Mouse (Mus musculus): ENCODE measurements around the gene Adgra3.
A peak's percentile ranks its signal among the peaks of the same experiment; 100 is the strongest.

Adgra3 gene

DNA sequence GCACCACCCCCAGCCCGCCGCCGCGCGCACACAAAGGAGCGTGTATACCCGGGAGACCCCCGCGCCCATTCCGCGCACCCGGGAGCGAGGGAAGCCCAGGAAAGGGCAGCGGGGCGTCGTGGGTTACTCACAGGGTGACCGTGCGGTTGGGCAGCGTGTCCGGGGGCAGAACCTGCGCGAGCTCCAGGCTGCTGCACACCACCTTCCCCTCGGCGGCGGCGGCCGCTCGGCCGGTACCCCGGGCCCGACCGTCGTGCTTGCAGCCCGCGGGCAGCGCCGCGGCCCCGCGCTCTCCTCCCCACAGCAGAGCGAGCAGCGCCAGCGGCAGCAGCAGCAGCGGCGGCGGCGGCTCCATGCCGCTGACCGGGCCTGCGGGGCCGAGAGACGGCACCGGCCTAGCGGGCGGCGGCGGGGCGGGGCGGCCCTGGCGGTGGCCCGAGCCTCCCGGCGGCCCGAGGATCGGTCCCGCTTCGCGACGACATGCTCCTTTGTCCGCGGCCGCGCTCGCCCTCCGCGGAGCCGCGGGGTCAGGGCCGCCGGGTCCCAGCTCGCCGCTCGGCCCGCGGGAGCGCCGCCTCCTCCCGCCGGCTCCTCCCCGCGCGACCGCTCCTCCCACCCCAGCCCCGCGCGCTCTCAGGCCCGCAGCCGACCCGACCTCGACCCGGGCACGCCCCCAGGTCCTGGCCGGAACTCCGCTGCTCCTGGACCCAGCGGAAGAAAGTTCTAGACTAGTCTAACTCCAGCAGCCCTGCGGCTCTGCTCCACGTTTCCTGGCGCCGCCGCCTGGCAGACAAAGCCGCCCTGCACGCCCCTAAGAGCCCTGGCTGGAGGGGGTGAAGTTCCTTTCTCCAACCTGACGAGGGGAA is at the start of gene Adgra3:
Gene Adgra3 (minus strand): TSS at position 586 of the 866 bp plus-strand sequence.
- peak; percentile 31 for DNase-seq

DNA sequence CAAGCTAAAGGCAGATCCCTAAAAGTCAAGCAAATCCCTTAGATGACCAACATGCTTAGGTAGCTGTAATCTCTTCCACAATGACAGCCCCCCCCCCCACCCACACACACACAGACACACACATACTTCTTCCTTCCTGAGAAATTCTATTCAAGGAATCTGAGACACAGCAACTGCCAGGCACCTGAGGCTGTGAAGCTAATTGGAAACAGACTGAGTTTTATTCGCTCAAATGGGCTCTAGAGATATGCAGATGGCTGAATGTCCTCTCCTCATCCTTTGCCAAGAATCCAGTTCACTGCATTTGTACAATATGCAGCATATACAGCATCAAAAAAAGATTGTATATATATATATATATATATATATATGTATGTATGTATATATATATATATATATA is 24.6 kb upstream of the Adgra3 start:
- DNase-seq, result peak; percentile 6

DNA sequence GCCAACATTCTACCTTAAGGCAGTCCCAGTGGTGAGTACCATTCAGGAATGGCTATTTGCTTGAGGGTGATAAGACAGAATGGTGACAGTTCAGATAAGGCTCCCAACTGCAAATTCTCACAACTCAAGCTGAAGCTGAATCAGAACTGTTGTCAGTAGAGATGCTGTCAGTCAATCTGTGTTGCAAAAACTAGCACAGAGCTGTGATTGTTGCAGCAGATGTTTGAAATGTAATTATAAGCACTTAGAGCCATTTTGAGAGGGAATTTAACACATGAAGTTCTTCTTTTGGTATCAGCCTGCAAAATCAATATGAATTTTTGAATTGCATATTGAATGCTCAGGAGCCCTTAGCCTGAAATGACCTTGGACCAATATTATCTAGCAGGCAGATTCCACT is 15.4 kb upstream of the Adgra3 start:
- peak; percentile 35 for DNase-seq

GRCm38 (mm10) chr5:50064236-50064635 is 5.4 kb upstream of the Adgra3 start:
- no peak for DNase-seq

DNA sequence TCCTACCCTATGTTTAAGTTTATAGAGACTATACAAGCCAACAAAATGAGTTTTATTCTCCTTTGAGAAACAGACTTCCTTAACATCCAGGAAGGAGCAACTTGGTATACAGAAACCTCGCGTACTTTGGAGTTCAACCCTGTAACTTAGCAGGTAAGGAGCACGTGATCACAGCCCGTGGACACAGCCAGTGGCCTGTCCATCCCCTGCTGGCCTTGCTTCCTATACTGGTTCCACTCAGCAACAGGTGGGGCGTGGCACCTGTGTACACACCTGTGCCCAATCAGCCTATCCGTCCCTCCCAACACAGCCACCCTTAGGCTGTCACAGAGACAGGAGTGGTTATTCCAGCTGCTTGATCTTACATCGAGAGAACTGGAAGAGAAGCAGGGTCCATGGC is 780 bp upstream of the Adgra3 start:
- no peak for DNase-seq

DNA sequence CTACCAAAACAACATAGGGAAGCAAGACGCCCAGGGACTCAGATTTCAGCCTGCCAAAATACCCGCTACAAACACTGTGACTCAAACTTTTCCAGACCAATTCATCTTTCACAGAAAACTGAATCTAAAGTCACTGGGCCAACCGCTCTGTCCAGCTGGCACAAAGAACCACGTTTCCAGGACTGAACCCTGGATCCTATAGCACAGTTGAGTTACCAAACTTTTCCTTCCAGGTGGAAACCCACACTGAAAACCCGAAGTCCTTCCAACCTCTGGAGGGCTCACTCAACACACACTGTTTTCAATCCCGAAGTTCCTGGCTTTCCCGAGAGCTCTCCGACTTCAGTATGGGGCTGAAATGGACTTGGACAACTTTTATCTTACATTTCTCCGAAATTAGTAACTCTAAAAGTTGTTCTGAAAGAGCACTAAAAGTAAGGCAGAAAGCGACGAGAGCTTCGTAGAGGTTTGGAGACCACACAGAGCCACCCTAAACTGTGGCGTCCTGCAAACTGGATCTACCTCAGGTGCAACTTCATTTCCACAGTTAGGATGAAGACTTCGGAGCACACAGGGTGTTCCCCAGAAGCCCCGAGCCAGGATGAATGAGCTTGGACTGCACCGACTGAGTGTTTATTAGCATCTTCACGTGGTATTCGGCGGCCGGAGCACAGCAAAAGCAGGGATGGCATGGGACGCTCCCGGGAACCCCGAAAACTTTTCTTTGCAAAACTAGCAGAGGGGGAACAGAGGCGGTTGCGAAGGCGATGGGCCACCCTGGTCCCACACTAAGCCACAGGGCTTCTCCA is 990 bp downstream of the Adgra3 start:
- DNase-seq, result no peak

- no peak for DNase-seq
These were observed 6.3 kb downstream of the Adgra3 start for GRCm38 (mm10) chr5:50052456-50052855.

DNA sequence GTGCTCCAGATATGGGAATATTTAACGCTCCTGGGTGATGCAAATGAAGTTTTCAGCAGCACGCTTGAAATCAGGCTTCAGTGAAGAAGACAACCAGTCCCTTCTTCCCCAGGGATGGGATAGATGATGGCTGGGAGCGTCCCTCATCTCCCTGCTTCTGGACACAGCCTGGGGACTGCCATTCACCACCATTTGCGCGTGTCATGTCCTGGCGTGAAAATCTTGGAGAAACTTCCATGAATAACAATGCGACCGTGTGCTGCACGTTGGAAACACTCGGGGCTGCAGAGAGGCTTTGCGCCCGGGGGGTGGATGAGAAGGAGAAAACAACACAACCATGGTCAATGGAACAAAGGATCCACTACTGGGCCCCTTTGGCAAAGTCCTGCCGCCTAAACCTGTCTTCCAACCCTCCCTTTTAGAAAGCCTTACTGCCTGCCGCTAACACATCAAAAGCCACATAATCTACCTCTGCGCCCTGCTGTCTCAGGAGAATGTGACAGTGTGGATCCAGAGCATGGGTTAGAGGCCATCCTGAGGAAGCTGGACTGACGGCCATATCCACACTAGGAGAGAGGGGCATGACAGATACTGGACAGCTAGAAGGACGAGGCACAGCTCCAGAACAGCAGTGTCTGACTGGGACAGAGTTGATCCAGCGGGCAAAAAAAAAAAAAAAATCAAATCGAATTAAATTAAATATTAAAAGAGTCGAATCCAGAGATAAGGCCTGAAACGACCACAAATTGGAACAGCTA is 8.0 kb downstream of the Adgra3 start:
- no peak for DNase-seq

GRCm38 (mm10) chr5:50050037-50050436 is 8.8 kb downstream of the Adgra3 start:
- no peak for DNase-seq

DNA sequence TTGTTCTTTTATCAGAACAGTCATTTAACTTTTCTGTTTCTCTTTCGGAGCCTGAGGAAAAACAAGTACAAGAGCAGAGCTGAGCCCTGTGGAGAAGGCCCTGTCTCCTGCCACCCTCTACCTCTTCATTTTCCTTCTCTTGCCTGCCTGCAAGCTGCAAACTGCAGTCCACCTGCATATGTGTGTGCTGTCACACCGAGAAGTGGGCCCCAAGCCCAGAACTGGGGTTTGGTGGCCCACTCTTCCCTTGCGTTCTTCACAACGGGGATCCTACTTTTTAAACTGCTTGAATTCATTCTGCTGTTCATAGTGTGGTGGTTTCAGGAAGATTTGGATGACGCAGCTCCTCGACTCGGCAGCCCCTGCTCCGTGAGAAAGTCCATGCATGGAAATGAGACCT is 9.3 kb downstream of the Adgra3 start:
- no peak for DNase-seq

GRCm38 (mm10) chr5:50048960-50049359 is 9.8 kb downstream of the Adgra3 start:
- DNase-seq, result no peak

DNA sequence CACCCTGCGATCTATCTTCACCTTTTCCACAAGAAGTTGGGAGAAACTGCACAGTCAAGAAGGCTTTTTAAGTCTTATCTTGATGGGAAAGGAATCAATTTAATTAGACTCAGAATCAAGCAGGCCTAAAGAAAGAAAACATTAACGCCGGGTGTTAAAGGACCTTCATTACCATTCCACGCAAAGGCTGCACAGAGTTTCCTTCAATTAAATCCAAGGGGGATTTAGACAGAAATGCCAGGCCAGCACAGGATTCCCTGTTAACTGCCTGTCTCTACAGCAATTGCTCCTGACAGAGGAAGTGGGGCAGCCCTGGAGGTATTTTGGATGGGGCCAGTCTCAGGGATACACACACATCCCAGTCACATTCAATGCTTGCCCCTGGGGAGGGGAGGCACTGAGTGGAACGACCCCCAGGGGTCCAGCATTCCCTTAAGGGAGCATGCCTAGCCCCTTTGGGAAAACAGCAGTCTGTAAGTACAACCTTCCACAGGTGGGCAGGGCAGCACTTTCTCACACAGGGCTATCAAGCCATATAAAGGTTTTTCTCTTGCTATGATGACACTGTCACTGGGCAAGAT is 10.4 kb downstream of the Adgra3 start:
- no peak for DNase-seq

DNA sequence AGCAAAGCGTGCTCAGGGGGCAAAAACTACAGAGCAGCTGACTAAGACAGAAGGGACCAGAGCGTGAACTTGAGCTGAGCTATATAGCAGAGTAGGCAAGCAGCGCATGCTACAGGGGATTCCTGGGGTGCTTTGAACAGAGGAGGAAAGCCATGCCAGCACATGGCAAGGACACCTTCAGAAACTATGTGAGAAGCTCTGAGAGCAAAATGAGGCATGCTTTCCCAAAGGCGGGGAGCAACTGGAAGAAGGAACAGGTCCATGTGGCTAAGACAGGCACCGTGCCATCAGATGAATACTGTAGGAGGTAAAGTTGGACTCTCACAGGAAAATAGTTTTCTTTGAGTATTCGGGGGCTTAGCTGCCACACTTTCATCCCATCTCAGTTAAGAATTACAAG is 13.6 kb downstream of the Adgra3 start:
- DNase-seq, result no peak

- DNase-seq, result no peak
These were observed 15.1 kb downstream of the Adgra3 start for GRCm38 (mm10) chr5:50043677-50044076.

- no peak for DNase-seq
These were observed 16.4 kb downstream of the Adgra3 start for GRCm38 (mm10) chr5:50042274-50042943.

- no peak for DNase-seq
These were observed 19.3 kb downstream of the Adgra3 start for GRCm38 (mm10) chr5:50039521-50039920.

DNA sequence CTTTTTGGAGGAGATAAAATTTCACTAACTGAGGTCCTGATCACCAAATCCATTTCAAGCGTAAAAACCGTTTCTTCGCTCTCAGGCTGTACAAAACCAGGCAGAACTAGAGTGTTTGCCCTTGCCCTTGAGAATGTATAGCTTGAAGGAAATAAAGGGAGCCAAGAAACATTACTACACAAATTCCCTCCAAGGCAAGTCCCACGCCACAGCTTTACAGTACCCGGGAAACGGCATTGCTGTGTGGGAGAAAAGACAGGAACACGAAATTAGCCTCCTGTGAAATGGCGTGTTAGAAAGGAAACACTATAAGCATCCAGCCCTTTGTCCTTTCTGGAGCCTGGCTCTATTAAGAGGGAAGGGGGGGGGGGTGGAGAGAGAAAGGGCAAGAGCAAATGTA is 21.1 kb downstream of the Adgra3 start:
- DNase-seq, result no peak

GRCm38 (mm10) chr5:50034900-50035514 is 23.8 kb downstream of the Adgra3 start:
- no peak for DNase-seq

DNA sequence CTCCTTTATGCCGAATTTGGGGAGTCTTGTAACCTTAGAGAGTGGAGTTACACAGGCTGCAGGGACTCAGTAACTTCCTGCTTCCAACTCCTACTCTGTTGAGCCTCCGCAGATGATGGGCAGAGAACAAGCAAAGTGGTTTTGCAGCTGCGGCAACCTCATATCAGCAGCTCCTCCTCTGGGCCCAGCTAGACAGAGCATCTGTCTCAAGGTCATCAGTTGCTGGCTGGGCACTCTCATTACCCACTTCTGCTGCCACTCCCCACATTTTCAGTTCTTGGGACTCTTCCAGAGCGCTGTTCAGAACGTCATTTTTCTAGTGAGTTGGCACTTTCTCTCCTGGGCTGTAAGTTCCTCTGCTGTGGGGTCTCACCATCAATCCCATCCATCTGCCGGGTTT is 24.6 kb downstream of the Adgra3 start:
- DNase-seq, result no peak

DNA sequence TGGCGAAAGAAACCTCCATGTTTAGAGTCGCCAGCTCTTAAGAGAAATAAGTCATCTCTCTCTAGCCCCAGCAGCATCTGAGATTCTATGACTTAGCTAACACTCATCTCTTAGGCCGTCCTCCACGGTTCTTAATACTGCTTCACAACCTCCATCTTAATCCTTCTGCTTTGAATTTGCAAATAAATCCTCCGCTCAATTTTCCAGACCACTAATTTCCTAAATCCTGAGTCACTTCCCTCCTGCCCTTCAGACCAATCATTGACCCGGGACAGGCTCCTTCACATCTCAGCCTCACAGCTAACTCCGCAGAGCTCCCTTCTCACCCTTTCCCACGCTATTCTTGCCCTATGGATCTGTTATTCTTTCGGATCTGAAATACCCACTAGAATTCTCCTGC is 25.1 kb downstream of the Adgra3 start:
- DNase-seq, result no peak

GRCm38 (mm10) chr5:50032332-50032731 is 26.5 kb downstream of the Adgra3 start:
- no peak for DNase-seq

- no peak for DNase-seq
These were observed 27.0 kb downstream of the Adgra3 start for GRCm38 (mm10) chr5:50031763-50032272.
